Mouse (Mus musculus) layer of hippocampus, adult 9-10 months (tissue): ENCODE measurements around the gene Pkn2.

ENCODE experiments used
- DNase-seq: peaks from one replicate; pipeline ENCODE4 v3.0.0; 2022; ENCODE audit warnings: low spot score

Pkn2 gene

DNA sequence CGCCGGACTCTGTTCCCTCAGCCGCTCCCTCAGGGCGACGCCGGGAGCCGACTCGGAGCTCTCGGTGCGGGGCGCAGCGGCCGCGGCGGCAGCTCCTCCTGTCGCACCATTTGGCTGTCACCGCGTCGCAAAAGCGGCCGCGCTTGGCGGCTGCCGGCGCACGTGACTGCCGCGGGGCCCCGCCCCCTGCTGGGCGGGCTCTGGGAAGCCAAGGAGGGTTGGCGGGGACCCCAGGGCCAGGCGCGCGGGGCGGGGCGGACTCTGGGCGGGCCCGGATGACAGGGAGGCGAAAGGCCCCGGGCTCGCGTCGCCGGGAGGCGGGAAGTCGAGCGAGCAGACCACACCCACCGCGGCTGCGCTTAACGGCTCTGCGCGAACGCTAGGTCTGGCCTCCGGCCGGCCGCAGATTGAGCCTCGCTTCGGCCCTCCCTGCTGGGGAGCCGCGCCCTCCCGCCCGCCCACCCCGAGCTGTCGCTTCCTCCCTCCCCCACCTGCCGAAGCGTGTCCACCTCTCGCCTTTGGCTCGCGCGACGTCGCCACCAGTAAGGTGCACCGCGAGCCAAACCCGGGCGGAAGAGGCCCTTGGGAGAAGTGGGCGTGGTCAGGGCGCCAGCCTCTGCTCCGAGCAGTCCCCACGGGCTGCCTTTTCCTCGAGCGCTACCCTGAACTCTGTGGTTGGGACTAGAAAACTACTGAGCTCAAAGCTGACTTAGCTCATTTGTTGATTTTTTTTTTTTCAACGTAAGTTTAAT lies at the start of gene Pkn2:
Gene Pkn2 (minus strand): TSS at position 133 of the 752 bp plus-strand sequence.
- peak; percentile 94 for DNase-seq

DNA sequence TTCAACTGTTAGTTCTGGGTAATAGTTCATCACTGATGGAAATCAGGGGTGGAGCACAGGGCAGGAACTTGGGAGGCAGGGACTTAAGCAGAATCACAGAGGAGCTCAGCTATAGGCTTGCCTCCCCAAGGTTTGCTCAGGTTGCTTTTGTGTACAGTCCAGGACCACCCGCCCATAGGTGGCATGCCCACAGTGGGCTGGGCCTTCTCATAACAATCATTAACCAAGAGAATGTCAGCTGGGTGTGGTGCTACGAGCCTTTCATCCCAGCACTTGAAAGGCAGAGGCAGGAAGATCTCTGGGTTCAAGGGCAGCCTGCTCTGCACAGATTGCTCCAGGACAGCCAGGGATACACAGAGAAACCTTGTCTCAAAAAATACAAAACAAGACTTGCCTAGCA lies 48.1 kb upstream of the Pkn2 start:
- no peak for DNase-seq

DNA sequence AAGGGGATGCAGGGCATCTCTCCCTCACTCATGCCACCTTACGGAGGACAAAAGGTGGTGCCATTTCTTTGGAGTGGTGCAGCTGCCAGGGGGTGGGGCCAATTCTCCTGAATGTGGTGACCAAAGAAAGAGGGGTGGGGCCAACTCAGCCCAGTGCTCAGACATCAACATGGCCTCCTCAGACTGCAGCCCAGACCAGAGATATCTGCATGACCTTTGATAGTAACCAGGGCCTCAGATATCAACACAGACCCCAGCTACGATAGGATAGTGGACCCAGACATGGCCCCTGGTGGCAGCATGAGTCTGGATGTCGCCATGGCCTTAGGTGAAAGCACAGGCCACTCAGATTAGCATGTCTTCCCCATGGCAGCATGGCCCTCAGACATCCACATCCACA lies 45.5 kb upstream of the Pkn2 start:
- DNase-seq: no peak

DNA sequence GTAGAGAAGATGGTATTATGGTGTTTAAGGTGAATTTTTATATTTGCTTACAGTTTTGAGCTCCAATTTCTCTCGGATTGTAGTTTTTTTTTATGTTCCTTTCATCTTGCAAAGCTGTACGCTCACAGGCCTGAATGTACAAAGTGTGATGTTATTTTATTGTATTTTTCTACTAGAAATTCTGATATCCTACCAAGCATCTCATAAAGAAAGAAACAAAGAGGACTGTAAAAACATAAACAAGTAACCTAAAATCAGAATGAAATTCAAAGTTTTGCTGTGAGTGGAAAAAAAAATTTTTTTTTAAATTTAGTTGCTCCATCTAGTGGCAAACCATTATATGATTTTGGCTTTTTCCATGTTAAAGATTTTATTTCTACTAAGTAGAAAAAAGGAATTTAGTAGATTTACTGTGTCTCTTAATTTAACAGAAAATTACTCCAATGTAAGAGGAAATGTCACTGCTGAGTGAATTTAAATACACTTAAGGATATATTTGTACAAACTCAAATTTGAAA lies 43.1 kb upstream of the Pkn2 start:
- DNase-seq: no peak

GRCm38 (mm10) chr3:142919070-142919469 lies 37.3 kb upstream of the Pkn2 start:
- peak; percentile 3 for DNase-seq

DNA sequence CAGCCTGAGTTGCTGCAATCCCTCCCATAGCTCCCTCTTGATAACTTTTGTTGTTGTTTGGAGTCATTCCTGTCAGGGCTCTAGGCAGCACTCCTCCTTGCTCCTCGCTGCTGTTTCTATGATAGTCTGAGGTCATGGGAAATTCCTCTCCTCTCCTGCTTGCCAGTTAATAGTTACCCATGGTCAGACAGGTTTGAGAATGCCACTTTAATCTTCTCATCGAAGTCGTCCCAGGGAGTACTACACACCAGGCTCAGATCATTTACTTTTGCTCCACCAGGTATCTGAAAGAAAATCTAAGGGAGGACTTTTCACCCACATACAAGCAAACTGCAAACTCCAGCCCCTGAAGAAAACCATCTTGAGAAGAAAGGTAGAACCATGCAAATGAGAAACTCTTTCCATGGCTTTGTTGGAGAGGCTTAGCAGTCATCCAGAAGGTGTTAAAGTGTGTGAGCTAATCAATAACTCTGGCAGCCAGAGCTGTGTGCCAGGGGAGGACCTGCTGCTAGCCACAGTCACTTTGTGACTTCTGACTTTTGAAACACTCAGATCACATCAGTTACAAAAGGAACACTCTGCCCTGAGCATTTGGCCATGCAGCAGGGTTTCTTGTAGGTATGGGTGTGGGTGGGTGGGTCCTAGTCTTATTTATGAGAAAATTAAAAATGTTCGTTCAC lies 36.1 kb upstream of the Pkn2 start:
- no peak for DNase-seq

DNA sequence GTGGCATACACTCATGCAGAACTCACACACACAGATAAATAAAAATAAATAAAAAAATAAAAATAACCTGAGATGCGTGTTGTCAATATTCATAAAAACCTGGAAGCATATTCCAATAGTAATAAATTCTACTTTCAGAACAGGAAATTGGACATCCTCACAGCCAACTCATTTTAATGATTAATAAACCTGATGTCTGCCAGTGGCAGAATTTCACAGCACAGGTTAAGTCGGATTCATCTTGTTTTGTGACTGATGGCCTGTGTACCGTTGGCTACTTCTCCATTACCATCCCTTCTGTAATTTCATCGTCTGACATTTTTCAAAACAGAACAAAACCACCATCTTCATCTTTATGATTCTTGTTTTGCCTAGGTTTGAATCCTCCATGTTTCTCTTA lies 35.4 kb upstream of the Pkn2 start:
- DNase-seq: no peak

DNA sequence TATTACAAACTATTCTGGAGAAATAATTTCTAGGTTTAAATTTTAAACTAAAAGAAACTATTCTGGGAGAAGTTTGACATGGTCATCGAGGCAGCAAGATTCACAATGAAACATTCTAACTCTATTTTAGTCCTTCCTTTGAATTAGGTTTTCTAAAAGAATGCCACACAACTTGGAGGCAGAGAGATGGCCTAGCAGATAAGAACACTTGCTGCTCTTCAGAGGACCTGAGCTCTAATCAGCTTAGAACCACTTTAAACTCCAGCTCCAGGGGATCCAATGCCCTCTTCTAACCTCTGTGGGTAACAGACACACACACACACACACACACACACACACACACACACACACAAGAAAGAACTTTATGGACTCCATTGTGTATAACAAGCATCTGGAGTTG lies 31.5 kb upstream of the Pkn2 start:
- no peak for DNase-seq

- DNase-seq: no peak
These were observed 17.9 kb upstream of the Pkn2 start for GRCm38 (mm10) chr3:142899683-142900082.

DNA sequence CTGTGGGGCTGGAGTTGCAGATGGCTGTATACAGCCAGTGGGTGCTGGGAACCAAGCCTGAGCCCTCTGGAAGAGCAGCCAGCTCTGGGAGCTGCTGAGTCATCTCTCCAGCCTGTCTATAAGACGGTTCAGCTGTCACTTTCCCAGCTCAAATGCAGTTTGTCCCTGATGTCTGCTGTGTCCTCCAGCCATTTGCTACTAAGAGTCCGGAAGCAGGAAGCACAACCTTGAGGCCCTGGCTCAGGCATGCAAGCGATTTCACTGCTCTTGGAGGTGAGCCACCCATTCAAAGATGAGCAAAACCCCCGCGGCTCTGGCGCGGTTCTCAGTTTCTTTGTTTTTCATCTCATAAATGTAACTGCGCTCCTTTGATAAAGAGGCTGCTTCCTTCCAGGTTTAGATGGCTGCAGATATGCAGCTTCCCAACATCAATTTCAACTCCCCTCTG lies 17.2 kb upstream of the Pkn2 start:
- no peak for DNase-seq

DNA sequence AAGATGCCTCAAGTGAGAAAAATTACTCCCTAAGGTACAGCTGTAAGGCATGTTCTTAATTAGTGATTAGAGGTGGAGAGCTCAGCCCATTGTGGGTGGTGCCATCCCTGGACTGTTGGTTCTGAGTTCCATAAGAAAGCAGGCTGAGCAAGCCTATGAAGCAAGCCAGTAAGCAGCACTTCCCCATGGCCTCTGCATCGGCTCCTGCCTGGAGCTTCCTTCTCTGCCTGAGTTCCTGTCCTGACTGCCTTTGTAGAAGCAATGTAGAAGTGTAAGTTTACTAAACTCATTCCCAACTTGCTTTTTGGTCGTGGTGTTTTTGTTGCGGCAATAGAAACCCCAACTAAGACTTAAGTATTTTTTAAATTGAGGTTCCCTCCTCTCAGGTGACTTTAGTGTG lies 8.6 kb upstream of the Pkn2 start:
- DNase-seq: no peak

- DNase-seq: no peak
These were observed 5.2 kb upstream of the Pkn2 start for GRCm38 (mm10) chr3:142886963-142887362.

GRCm38 (mm10) chr3:142884594-142884993 lies 2.8 kb upstream of the Pkn2 start:
- DNase-seq: no peak

- no peak for DNase-seq
These were observed 274 bp downstream of the Pkn2 start for GRCm38 (mm10) chr3:142881589-142881871.

DNA sequence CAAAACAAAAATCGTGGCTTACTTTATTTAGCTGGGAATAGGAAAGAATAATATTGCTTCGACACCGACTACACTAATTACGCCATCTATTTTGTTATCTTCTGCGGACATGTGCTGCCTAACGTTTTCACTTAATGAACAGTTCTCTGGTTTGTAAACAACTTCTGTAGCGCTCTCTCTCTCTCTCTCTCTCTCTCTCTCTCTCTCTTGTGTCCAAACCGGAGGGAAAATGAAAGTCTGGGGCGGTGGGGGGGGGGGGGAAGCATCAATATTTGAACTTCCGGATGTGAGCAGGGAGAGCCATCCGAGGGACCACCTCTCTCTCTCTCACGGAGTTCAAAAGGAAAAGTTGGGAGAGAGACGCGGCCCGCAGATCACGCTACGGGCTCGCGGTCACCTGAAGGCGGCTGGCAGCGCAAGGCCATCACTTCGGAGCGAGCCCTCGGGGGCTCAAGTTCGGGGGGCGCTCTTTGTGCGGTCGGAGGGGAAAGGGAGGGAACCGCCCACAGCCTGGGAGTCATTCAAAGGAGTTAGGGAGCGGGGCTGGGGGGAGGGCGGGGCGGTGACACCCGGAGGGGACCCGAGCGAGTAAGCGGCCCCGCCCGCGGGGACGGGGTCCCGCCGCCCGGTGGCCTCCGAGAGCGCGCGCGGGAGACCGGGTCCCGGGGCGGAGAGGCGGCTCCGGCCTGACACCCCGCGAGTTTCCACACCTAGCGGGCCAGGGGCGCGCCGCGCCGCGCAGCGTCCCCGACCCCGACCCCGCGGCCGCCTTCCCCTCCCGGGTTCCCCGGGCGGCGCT lies 815 bp downstream of the Pkn2 start:
- DNase-seq: no peak

DNA sequence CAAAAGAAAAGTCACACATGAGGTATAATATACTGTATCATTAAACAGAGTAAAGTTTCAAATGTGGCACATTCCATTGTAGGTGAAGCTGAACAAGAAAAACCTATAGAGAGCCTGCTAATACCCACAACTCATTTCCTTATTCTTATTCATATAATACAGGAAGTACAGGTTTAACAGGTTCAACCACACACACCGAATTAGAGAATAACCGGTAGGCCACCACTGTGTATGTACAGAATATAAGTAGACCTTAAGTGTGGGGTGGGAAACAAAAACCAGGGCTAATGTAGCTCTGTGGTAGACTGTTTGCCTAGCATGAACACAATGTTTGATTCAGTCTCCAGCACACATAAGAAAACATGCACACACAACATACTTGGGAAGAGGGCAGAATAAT lies 18.6 kb downstream of the Pkn2 start:
- no peak for DNase-seq

DNA sequence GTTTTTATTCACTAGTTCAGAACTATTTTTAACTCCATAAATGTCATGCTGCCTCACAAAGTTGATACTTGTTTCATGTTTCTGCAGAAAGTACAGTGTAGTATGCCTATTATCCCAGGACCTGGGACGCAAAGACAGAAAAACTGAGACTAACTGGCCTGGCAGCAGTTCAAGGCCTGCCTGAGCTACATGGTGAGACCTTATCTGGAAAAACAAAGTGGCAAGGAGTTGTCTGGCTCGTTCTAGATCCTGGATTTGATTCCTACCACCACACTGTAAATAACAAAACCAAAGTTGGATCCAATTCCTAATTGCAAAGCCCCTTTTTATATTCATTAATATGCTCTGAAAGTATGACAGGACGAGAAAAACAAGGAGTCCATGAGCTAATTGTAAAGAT lies 25.0 kb downstream of the Pkn2 start:
- no peak for DNase-seq

GRCm38 (mm10) chr3:142855961-142856472 lies 25.8 kb downstream of the Pkn2 start:
- no peak for DNase-seq

- DNase-seq: no peak
These were observed 28.9 kb downstream of the Pkn2 start for GRCm38 (mm10) chr3:142852911-142853310.

- DNase-seq: no peak
These were observed 30.2 kb downstream of the Pkn2 start for GRCm38 (mm10) chr3:142851631-142852030.

DNA sequence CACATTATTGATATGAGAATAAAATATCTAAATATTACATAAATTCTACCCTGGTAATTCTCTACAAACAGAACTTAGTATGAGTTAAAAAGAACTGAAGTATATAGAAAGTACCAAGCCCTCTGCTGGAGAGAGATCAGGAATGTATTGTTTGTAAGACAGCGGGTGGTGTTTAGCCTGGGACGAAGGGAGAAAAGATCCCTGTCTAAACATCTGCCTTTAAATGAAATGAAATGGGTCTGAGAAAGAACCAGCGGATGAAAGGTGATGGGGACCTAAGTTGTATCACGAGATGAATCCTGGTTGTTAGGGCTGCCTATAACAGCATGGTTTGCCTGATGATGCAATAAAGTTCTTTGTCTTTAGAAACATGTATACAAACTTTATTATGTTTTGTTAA lies 41.8 kb downstream of the Pkn2 start:
- no peak for DNase-seq

DNA sequence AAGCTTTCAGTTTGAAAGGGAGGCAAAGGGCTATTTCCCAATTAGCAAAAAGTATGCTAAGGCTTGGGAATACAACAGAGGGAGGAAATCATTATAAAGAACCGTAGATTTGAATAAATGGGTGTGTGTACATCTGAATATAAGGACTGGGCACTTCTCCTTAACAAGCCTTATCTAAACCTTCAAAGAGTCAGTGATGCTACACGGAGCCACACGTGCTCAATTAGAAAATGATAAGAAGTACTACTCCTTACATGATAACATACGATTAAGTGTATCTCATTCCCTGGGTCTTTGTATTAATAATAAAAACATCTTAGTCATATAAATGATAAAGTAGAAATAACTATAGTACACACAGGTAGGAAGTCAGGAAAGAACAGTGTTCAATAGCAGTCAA lies 47.0 kb downstream of the Pkn2 start:
- no peak for DNase-seq

GRCm38 (mm10) chr3:142834024-142834423 lies 47.8 kb downstream of the Pkn2 start:
- no peak for DNase-seq
